Mouse (Mus musculus) skeletal muscle tissue, adult 2 months (tissue): ENCODE measurements around the gene Rnf220.
A peak's percentile ranks its signal among the peaks of the same experiment; 100 is the strongest.
"Not testable (repeated sequence)": the region's sequence is repeated elsewhere in the genome, so short reads cannot be mapped to it uniquely, and the experiment has no call there.

Experiments
- DNase-seq: peaks from one replicate; pipeline ENCODE4 v3.0.0-alpha.2; 2012; ENCODE audit warnings: low read depth, low spot score

Rnf220 gene

DNA sequence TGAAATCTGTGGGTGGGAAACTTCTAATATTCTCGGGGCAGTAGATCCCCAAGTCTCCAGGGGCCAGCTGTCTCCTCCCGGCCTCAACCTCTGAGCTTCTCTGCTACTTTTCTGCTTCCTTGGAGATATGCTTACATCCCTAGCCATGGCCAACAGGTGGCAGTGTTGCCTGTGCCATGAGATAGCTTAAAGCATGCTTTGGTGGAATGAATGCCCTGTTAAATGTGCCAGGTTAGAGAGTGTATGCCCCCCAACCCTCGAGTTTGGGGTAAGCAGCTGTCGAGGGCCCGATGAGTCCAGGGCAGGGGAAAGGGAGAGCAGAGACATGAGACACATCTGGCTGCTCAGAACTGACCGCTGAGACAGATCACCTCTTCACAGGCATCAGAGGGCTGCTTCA is 226.6 kb downstream of the Rnf220 start:
- no peak for DNase-seq

GRCm38 (mm10) chr4:117267831-117268437 is 228.9 kb downstream of the Rnf220 start:
- no peak for DNase-seq

DNA sequence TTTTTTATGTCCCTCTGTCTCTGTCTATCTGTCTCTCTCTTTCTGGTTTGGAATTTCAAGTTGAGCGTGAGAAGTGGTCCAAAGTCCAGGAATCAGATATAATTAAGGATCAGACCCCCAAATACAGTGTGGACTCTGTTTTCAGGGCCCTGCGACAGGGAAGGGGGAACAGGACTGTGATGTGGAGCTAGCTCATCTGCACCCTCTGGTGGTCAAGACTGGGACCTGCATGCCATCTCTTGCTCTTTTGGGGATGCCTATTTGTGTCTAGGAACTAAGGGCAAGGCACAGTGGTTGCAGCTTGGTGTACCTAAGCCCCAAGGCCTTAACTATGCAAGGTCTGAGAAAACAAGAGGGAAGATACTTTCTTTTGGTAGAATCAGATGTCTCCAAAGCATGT is 229.6 kb downstream of the Rnf220 start:
- DNase-seq, result peak; percentile 59

- DNase-seq, result no peak
These were observed 233.9 kb downstream of the Rnf220 start for GRCm38 (mm10) chr4:117262987-117263386.

DNA sequence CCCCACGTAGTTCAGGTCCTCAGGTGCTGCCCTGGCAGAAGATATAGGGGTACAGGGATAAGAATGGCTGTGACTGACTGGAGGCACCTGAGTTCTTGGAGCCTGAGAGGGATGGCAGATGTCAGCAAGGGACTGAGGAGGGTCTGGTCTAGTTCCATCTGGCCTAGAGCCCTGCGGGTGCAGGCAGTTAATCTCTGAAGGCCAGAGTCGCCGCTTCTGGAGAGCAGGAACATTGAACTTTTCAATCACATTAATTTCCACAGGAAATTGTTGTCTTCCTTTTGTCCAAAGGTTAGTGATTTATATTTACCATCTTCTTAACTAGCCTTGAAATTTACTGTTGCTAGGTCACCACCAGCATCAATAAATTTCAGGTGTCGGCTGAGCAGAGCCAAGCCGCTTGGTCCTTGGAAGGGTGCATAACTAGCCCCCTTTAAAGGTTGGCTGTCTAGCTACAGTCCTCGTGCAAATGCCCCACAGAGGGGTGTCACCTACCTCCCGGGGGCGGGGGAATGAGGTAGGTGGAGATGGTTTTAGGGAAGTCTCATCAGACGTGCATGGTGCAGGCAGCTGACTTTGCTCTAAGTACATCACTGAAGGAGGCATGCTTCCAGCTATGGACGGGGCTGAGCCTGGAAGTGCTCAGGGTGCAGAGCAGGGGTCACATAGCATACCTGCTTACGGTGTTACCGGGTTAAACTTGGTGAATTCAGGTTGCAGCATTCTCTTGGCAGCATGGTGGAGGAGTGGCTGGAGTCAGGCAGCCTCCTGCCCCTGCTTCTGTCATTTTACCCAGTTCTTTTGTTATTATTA is 234.5 kb downstream of the Rnf220 start:
- DNase-seq, result no peak

- no peak for DNase-seq
These were observed 235.6 kb downstream of the Rnf220 start for GRCm38 (mm10) chr4:117261222-117261621.

DNA sequence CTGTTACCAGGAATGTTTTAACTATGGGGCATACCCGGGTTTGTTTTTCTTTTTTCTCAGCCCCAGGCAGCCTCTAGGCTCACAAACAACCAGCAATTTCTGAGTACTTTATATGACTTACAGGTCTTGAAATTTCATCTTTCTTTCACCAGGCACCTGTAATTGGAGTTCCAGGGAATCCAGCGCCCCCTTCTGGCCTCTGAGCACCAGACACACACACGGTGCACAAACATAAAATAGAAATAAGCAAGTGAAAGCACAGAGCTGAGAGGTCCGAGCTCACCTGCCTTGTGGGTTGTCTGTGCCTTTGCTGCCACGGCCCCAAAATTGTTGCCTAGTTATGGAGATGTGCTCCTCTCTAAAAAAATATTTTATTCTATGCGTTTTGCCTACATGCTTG is 236.9 kb downstream of the Rnf220 start:
- not testable (repeated sequence) for DNase-seq

DNA sequence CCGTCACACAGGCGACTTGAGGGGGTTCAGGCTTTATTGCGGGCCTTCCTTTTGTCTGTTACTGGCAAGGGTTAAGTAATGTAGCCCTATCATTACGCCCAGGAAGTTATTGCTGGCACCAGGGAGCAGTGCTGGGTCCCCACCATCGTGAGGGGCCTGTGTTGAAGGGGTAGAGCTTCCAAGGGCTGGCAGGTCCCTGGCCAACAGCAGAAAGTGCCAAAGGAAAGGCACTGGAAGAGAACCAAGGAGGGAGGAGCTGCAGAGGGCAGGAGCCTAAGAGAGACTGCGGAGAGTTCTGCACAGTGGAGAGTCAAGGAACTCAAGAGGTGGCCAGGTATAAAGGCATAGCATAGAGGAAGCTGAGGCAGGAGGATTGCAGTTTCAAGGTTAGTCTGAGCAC is 242.2 kb downstream of the Rnf220 start:
- DNase-seq, result no peak

- DNase-seq, result no peak
These were observed 242.7 kb downstream of the Rnf220 start for GRCm38 (mm10) chr4:117254017-117254627.

DNA sequence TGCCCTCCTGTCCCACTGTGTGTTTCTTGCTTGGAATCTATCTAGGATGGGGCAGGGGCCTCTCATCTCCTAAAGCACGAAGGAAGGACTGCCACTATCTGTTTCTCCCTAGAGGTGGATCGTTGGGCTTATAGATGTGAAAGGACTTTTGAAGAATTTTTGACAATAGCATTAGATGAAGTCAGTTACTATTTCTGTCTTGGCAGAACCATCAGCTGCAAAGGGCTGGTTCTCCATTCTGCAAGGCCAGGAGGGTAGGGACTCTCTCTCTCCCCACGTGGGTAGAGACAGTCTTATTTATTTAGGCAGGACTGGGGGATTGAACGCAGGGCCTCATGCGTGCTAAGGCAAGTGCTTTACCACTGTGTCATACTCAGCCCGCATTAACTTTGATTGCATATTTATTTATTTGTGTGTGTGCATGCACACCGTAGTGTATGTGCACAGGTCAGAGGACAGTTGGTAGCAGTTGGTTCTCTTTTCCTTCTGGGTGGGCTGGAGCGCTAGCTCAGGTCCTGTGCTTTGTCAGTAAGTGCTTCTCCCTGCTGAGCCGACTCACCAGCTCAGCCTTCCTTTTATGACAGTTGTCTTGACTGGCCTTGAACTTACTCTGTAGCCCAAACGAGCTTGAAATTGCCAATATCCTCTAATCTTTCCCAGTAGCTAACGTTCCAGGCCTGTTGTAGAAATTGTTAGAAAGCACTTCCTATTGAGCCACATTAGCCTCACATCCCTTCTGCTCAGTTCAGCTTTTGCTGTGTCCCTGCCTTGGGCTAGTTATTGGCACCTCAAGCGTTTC is 243.4 kb downstream of the Rnf220 start:
- no peak for DNase-seq

DNA sequence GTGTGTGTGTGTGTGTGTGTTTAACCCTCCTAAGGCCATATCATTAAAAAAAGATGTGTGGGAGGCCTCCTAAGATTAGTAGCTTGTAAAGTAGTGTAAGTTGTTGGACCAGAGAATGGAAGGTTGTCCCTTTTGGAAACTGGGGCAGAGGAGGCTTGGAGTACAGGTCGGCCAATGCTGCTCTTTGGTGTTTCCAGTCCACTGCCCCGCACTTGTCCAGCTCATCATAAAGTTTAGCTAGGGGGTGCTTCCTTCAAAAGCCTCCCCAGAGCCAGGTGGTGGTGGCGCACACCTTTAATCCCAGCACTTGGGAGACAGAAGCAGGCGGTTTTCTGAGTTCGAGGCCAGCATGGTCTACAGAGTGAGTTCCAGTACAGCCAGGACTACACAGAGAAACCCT is 244.1 kb downstream of the Rnf220 start:
- DNase-seq, result no peak

- DNase-seq, result peak; percentile 47
These were observed 244.5 kb downstream of the Rnf220 start for GRCm38 (mm10) chr4:117252351-117252750.

- DNase-seq, result peak; percentile 78
These were observed 245.0 kb downstream of the Rnf220 start, which contains the start of the genes Tmem53 and Armh1 for GRCm38 (mm10) chr4:117251801-117252316. TSS of gene Tmem53 (plus strand) at chr4:117251951. TSS of gene Armh1 (minus strand) at chr4:117252125.

- DNase-seq, result no peak
These were observed 245.9 kb downstream of the Rnf220 start for GRCm38 (mm10) chr4:117250982-117251381.

DNA sequence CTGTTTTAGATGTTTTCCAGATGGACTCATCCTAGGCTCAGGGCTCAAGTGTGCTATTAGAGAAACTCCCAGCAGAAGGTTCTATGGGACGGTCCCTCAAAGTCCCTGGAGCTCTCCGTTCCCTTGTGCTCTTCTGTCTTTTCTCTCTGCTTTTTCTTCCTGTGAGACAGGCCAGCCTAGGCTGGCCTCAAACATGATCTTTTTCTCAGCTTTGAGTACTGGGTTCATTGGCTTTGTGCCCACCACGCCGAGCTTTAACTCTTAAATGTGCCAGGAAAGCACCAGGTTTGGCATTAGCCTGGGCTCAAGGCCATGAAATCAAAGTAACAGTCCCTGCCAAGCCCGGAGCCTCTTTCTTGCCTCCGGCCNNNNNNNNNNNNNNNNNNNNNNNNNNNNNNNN is 256.0 kb downstream of the Rnf220 start:
- DNase-seq, result no peak

DNA sequence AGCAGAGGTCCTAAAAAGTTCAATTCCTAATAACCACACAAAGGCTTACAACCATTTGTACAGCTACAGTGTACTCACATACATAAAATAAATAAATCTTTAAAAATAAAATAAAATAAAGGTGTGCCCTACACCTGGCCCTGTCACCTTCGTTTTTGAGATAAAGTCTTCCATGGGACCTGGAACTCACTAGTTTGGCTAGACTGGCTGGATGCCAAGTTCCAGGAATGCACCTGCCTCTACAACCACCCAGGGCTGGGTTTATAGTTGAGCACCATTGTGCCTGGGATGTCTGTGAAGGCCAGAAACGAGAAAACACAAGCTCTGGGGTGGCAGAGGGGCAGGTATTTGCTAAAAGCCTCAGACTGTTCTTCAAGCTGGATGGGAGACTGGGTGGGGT is 257.7 kb downstream of the Rnf220 start:
- no peak for DNase-seq

- DNase-seq, result peak; percentile 41
These were observed 261.0 kb downstream of the Rnf220 start for GRCm38 (mm10) chr4:117235822-117236221.

- no peak for DNase-seq
These were observed 262.6 kb downstream of the Rnf220 start for GRCm38 (mm10) chr4:117234166-117234741.

DNA sequence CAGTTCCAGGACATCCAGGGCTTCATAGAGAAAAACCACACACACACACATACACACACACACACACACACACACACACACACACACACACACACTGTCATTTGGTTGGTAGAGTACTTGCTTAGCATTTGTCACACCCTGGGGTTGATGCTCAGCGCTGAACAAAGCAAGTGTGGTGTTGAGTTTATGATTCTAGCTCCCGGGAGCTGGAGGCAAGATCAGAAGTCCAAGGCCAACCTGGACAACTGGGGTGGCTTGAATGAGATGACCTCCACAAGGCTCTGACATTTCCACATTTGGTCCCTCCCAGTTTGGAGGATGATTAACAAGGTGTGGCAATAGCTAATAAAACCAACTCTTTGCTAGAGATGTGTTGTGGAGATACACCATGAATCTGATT is 265.6 kb downstream of the Rnf220 start:
- no peak for DNase-seq

DNA sequence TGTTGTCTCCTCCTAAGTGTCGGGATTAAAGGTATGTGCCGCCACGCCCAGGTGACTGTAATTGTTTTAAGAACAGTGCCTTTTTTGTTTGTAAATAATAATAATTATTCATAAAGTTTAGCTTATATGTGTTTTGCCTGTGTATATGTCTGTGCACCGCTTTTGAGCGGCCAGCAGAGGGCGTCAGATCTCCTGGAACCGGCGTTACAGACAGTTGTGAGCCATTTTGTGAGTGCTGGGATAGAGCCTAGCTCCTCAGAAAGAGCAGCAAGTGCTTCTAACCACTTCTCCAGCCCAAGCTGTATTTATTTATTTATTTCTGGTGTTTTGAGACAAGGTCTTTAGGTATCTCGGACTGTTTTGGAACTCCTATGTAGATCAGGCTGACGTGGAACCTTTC is 266.5 kb downstream of the Rnf220 start:
- DNase-seq, result no peak

DNA sequence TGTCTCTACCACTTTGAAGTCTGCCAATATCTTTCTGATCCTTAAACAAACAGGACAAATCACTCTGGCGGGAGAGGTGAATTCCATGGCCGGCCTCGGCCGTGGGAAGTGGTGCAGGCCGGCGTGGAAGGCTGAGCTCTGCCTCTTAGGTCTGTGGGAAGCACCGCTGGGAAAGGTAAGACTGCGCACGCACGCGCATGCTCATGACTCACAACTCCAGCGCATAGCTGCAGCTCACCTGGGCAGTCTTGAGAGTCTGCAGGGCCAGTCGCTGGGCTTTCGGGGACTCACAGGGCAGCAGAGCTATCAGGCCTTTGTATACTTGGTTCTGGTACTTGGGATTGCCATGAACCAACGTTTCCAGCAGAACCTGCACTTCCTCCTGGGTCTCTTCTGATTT is 267.3 kb downstream of the Rnf220 start:
- DNase-seq, result no peak
